Mouse (Mus musculus): ENCODE measurements around the gene Sec31b.

Gene Sec31b

GRCm38 (mm10) chr19:44535376-44535775 lies 10.3 kb downstream of the Sec31b start:
- DNase-seq (ENCODE audit: low spot score in 2 of 2), result no peak

DNA sequence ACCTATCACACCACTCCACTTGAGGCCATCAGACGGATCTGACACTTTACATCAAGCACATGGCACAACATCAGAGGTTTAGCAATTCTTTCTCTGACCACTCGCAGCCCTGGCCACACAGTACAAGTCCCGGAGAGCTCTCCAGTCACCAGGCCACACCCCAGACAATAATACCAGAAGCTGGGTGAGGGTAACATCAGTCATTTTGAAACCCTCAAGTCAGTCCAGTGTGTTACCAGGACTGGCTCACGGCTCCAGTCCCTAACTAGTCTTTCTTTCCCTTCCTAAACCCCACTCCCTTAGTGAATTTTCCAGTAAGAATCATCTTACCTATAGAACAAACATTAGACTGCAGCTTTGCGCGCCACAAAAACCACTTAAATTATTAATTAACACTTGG lies 15.6 kb downstream of the Sec31b start:
- no peak for DNase-seq (ENCODE audit: low spot score in 2 of 2)

DNA sequence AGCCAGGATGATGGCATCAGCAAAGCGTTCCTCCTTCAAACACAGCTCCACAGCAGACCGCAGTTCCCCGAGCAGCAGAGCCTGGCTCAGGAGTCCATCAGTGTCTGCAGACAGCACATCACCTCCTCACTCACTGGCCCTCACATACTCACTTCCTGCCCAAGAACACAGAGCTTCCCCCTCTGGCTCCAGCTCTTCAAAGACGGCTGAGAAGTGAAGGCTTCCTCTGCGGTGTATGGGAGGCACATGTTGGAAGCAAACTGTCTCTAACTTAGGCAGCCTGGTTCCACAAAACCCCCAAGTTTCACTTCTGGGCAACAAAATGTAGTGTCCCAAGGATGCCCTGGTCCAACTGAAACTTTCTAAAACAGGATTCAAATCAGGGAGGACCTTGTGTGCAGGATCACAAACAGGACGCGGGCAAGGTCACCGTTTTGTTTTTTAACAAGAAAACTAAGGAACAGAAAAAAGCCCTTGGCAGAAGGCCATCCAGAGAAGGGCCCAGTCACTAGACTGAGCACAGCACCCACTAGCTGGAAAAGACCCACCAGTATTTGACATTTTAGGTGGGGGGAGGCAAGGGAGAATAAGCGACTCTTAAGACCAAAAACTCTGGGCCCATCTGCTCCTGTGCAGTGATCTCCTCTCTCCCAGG lies 20.0 kb downstream of the Sec31b start:
- no peak for DNase-seq (ENCODE audit: low spot score in 2 of 2)

DNA sequence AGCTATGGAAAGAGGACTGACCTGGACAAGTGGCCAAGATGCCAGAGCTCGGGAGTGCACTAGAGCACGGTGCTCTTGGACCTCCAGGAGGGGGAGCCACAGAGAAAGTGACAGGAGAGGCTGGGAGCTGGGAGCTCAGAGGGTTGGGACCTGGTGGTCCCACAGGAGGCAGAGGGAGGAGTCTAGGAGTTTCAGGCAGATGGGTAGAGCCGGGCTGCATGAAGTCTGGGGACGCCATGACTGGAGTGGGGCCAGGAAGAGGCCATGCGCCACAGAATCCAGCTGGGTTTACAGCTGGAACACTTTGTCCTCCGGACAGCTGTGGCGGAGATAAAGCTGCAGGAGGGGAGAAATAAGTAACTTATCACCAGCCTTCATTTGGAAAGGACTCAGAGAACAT lies 26.5 kb downstream of the Sec31b start:
- DNase-seq (ENCODE audit: low spot score in 2 of 2), result no peak

GRCm38 (mm10) chr19:44517996-44518768 lies 27.5 kb downstream of the Sec31b start:
- DNase-seq (ENCODE audit: low spot score in 2 of 2), result no peak

DNA sequence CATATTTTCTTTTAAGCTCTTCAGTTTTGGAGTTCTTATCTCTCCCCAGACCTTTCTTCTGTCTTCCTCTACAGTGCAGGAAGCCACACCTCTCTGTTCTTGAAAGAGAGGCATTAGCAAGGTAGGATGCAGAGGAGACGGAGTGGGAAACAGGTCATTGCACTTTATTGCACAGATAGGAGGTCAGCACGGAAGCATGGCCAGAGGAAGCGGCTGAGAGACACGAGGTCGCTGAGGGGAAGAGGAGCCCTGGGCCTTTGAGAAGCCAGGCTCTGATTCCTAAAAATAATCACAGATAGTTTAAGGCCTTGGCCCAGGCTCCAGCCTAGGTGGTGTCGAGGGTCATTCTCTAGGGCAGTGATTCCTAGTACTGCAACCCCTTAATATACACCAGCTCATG lies 29.9 kb downstream of the Sec31b start:
- no peak for DNase-seq (ENCODE audit: low spot score in 2 of 2)

GRCm38 (mm10) chr19:44514521-44515451 lies 30.9 kb downstream of the Sec31b start:
- DNase-seq (ENCODE audit: low spot score in 2 of 2), result no peak

- no peak for DNase-seq (ENCODE audit: low spot score in 2 of 2)
These were observed 31.7 kb downstream of the Sec31b start for GRCm38 (mm10) chr19:44513921-44514482.

DNA sequence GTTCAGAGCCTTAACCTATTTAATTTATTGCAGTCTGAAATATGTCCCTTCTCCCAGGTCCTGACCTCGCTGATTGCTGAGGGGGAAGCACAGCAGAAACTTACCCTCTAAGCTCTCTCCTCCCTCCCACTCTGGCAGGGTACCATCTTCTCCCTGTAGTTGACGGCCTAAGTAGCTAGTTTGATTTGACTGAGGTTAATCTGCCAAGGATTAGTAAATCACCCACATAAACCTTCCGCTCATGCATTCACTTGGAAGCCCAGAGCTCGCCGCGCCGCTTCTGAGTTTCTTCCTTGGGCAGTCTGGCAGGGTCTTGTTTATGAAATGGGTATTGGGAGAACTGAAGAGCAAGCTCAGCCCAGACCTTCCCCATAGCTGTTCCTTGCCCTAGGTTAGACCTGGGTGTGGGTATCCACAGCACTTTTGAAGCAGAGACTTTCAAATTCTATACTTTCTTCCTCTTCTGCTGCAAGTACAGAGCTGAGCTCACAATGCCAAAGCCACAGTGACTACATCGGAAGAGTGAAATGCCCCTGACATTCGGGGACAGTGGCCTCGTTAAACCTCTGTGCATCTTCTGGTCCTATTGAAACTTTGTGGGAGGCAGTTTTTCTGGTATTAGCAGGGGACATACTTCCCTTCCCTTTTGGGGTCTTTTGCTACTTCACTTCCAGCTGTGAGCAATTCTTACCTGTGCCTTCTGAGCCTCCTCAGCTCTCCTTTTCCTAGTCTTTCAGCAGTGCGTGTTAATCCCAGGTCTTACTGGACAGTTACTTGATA lies 32.4 kb downstream of the Sec31b start:
- DNase-seq (ENCODE audit: low spot score in 2 of 2), result no peak

DNA sequence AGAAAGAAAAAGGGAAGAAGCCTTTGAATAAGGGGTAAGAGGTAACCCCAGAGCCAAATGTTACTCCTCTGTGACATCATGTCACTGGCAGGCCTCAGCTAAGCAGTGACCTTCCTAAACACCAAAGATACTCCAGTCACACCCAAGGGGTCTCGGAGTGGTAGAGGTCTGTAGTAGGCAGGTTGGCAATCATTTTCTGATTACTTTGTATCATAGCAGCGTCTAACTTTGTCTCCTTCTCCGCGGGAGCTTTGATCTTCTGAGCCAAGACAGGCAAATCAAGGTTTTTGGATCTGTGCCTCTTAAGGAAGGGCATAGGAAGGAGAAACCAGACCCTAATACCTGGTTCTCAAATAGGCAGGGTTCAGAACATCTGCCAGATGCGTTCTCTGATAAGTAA lies 33.1 kb downstream of the Sec31b start:
- no peak for DNase-seq (ENCODE audit: low spot score in 2 of 2)

GRCm38 (mm10) chr19:44511451-44512231 lies 34.0 kb downstream of the Sec31b start:
- peak; percentile 7 to 10 for DNase-seq (ENCODE audit: low spot score in 2 of 2)

DNA sequence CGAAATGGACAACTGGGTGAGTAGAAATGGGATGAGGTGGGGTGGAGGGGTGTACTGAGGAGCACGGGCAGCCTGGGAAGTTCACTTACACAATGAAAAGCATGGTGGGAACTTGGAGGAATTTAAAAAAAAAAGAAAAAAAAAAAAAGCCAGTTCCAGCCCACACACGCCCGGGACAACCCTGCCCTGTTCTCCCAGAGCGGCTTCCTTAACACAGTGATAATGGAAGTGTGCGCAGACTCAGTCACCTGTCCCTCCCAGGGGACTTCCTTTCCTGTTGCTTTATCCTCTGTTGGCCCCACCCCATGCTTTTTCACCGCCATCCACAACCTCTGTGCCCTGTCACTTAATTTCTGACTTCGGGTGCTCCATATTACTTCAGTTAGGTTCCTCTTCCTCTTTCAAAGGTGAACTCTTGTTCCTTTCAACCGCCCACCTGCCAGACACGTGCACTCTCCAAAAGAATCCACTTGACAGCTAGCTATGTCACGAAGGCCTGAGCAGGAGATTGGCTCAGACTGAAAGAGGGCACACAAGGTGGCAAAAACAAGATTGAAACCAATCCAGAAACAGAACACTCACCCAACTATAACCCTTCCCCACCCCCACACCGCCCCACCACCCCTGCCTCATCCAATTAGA lies 35.0 kb downstream of the Sec31b start:
- DNase-seq (ENCODE audit: low spot score in 2 of 2), result no peak

DNA sequence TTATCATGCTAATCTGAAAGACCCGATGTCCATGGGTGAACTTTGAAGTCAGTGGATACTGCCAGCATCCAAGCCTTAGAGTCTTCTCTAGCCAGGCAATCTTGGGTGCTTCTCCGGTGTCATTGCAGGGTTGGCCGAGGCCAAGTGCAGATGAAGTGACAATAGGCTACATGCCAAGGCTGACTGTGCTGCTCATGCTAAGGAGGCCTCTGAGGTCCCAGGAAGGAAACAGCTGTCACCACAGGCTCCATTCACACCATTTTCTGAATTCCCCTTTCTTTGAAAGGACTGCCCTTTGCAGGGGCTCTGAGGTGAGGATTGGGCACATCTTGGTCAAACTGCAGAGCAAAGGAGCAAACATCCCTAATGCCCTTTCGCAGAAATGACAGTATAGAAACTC lies 42.9 kb downstream of the Sec31b start:
- no peak for DNase-seq (ENCODE audit: low spot score in 2 of 2)

DNA sequence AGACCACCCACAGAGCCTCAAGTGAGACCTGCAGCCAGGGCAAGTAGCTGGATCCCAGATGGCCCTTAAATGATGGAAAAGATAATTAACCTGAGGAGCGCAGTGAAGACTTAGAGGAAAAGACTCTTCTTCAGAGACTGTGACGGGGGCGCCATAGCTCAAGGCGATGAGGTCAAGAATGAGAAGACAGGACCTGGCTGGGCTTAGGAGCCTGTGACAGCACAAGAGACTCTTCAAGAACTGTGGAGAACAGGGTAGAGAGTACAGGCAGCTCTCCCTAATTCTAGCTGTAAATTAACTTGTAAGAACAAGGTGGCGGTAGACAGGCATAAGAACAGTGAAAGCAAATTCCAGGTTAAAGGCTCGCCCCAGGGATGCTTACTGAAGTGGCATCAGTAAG lies 43.7 kb downstream of the Sec31b start:
- DNase-seq (ENCODE audit: low spot score in 2 of 2), result no peak

DNA sequence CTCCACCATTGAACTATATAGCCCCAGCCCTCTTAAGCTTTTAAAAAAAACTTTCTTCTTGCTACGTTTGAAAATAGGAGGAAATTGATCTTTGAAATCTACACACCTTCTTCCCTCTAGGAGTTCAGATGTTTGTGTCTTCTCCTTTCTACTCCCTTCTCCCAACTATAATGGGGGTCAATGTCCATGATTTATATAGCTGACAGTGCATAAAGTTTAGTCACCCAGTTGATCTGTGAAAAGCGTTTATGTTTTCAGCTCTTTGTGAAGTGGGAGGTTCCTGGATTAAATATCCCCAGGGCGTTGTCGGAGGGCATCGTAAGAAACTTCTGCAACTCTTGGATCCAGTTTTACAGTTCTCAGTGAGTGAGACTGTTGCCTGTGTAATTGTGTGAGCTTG lies 45.4 kb downstream of the Sec31b start:
- no peak for DNase-seq (ENCODE audit: low spot score in 2 of 2)

- no peak for DNase-seq (ENCODE audit: low spot score in 2 of 2)
These were observed 46.7 kb downstream of the Sec31b start for GRCm38 (mm10) chr19:44498936-44499335.

GRCm38 (mm10) chr19:44496941-44497340 lies 48.7 kb downstream of the Sec31b start:
- DNase-seq (ENCODE audit: low spot score in 2 of 2), result no peak

- DNase-seq (ENCODE audit: low spot score in 2 of 2), result no peak
These were observed 49.2 kb downstream of the Sec31b start for GRCm38 (mm10) chr19:44496511-44496910.

DNA sequence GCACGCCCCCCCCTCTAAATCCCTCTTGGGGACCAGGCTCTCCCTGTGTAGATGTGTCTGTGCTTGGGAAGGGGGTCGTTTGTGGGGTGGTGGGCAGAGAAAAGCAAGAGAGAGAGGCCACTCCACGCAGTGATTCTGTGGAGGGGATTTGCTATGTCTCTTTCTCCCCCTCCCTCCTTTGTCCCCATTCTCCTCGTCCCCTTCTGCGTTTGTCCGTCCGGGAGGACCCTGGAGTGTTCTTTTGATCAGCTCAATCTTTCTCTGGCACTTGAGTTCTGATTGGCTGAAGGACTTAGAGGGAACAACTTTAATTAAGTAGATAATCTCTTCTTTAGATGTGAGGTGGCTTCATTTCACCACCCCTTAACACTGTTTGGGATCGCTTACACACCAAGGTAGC lies 52.5 kb downstream of the Sec31b start, which contains the start of gene Wnt8b:
Wnt8b (plus strand) TSS at position 345 of the 400 bp plus-strand sequence.
- no peak for DNase-seq (ENCODE audit: low spot score in 2 of 2)

DNA sequence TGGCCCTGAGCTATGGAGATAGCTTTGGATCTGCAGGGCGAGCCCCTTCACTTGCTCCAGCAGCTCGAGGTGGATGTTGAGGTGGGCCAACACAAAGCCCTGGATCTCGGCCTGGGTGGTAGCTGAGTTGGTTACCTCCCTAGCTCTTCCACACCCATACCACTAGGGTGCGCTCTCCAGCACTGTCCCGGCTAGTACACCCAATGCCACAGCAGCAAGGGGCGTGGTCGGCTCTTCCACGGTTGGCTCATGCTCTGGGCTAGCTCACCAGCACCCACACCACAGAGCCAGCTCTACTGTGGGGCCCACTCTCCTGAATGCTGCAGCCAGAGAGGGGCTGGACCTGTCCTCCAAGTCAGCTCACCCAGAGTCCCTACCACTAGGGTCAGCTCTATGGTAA lies 58.4 kb downstream of the Sec31b start:
- DNase-seq (ENCODE audit: low spot score in 2 of 2), result no peak
